Mouse (Mus musculus) spleen, adult 2 months (tissue): ENCODE data around the gene Gm44805. TPM values are rescaled to one million over a fixed set of nuclear protein-coding genes. Genes with fewer than 3 reads are reported as not detected.

Source experiments
- DNase-seq, 2 experiments: peaks; one replicate each; pipeline versions ENCODE4 v3.0.0 to v3.0.0-alpha.2; 2012 to 2021; ENCODE audit warnings: low spot score in 2 of 2, low read depth in 1 of 2
- H3K27ac ChIP-seq: fragments of 200-500 bp; 2 replicates; pipeline ENCODE4 v1.5.1; 2012; ENCODE audit warnings: low read length, inconsistent platforms; ENCODE audit not compliant: insufficient read depth
- H3K27me3 ChIP-seq: fragments of 200-500 bp; 2 replicates; pipeline ENCODE4 v1.6.1; 2012; ENCODE audit warnings: mild to moderate bottlenecking, moderate library complexity, low read length, inconsistent platforms; ENCODE audit not compliant: control insufficient read depth, insufficient read depth
- H3K36me3 ChIP-seq: fragments of 200-500 bp; 2 replicates; pipeline ENCODE4 v1.6.1; 2012; ENCODE audit warnings: mild to moderate bottlenecking, low read length, inconsistent platforms; ENCODE audit not compliant: control insufficient read depth, insufficient read depth
- H3K4me1 ChIP-seq: fragments of 200-500 bp; 2 replicates; pipeline ENCODE4 v1.6.1; 2011; ENCODE audit warnings: inconsistent platforms; ENCODE audit not compliant: control insufficient read depth, insufficient read depth, insufficient read length
- H3K4me3 ChIP-seq: fragments of 200-500 bp; 2 replicates; pipeline ENCODE4 v1.5.1; 2011; ENCODE audit warnings: mild to moderate bottlenecking, inconsistent platforms; ENCODE audit not compliant: insufficient read depth, insufficient read length; ENCODE audit errors: extremely low read depth
- CTCF ChIP-seq: fragments of 200-500 bp; IDR thresholded peaks from 2 replicates; pipeline ENCODE4 v1.5.1; 2011; ENCODE audit warnings: mild to moderate bottlenecking, inconsistent platforms; ENCODE audit not compliant: insufficient read depth, insufficient read length, insufficient replicate concordance; ENCODE audit errors: extremely low read depth
- POLR2A ChIP-seq: fragments of 200-500 bp; IDR thresholded peaks from 2 replicates; pipeline ENCODE4 v1.6.1; 2011; ENCODE audit warnings: low read depth, low read length, inconsistent platforms
- WGBS: fragments of 180-500 bp; shearing (Covaris S2); methylation state at CpG from one replicate; pipeline ENCODE4 v1.1.7; 2018; 5-methylcytosine and 5-hydroxymethylcytosine counted together
- polyA plus RNA-seq: library from polyadenylated mRNA; depleted of rRNA; stranded (reverse); fragments of >200 nt; gene quantifications from 2 replicates; pipeline ENCODE4 v1.2.3, GENCODE M21; 2012

Gene Gm44805
- polyA plus RNA-seq, 1 experiment, result not detected

- H3K4me1 ChIP-seq, result peaks cover 5% of the 10 kb centered on the region; the same call in 1 of the 2 replicates
- no peak overlapping the region for H3K27ac ChIP-seq
- H3K27me3 ChIP-seq, result no peaks in the 10 kb centered on the region
- peaks cover 3% of the 10 kb centered on the region for H3K36me3 ChIP-seq
- WGBS, result 85% methylated on average over 2 of the region's 2 CpGs
- TF ChIP-seq CTCF, result no peak
- TF ChIP-seq POLR2A, result no peak
- H3K4me3 ChIP-seq, result no peak overlapping the region
- DNase-seq, result no peak
These were observed 35.6 kb upstream of the Gm44805 start for GRCm38 (mm10) chr7:19716822-19717221.

GRCm38 (mm10) chr7:19716055-19716682 lies 34.9 kb upstream of the Gm44805 start:
- Histone ChIP-seq H3K27me3 (no peaks in the 10 kb centered on the region), H3K36me3 (peaks cover 7% of the 10 kb centered on the region), H3K4me3 (peak overlapping the region; percentile 62), H3K27ac (peak overlapping the region; percentile 85), H3K4me1 (peaks cover 5% of the 10 kb centered on the region; the same call in 1 of the 2 replicates)
- 3% methylated on average over 18 of the region's 18 CpGs for WGBS
- peak in 1 of 2 experiments; percentile 21 for DNase-seq
- TF ChIP-seq POLR2A (no peak), CTCF (no peak)

- H3K27ac ChIP-seq, result peak within 1 kb of the TSS; percentile 85
- no peaks in the 10 kb centered on the region for H3K27me3 ChIP-seq
- peaks cover 5% of the 10 kb centered on the region; the same call in 1 of the 2 replicates for H3K4me1 ChIP-seq
- peak within 1 kb of the TSS; percentile 78 for H3K4me3 ChIP-seq
- no peak; the same call in 1 of the 2 replicates for TF ChIP-seq POLR2A
- no peak for TF ChIP-seq CTCF
- DNase-seq, result peak; percentile 98 to 100
- H3K36me3 ChIP-seq, result peaks cover 10% of the 10 kb centered on the region
- under 1% methylated on average over 59 of the region's 59 CpGs for WGBS
These were observed 34.2 kb upstream of the Gm44805 start, which contains the start of gene Tomm40 for GRCm38 (mm10) chr7:19715239-19716054. Tomm40 (minus strand) TSS chr7:19715438.

- Histone ChIP-seq H3K27ac (peak overlapping the region; percentile 45), H3K4me3 (peak overlapping the region; percentile 78), H3K36me3 (peaks cover 11% of the 10 kb centered on the region), H3K4me1 (peaks cover 5% of the 10 kb centered on the region; the same call in 1 of the 2 replicates), H3K27me3 (no peaks in the 10 kb centered on the region)
- TF ChIP-seq CTCF (no peak), POLR2A (no peak)
- under 1% methylated on average over 39 of the region's 39 CpGs for WGBS
- peak in 1 of 2 experiments; percentile 26 for DNase-seq
These were observed 33.6 kb upstream of the Gm44805 start for GRCm38 (mm10) chr7:19714836-19715235.

- DNase-seq, result no peak
- Histone ChIP-seq H3K27ac (no peak overlapping the region), H3K27me3 (no peaks in the 10 kb centered on the region), H3K4me3 (no peak overlapping the region), H3K36me3 (peaks cover 15% of the 10 kb centered on the region), H3K4me1 (peaks cover 5% of the 10 kb centered on the region; the same call in 1 of the 2 replicates)
- TF ChIP-seq CTCF (no peak), POLR2A (no peak)
- 88% methylated on average over 9 of the region's 9 CpGs for WGBS
These were observed 32.4 kb upstream of the Gm44805 start for GRCm38 (mm10) chr7:19713598-19713997.

DNA sequence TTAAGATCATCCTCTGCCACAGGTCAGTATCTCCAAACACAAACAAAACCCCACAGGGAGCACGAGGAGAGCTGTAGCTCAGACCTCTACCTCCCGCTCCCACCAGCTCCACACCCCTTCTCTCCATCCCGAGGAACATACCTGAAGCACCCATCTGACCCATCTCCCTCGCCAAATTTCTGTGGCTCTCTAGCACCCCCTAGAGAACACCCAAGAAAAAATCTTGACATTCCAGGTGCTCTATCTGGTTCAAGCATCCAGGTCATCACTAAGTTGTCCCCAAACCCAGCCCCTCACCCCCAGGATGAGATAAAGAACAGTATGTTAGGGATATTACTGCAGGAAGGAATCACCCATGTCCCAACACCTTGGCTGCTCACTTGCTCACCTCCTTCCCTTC lies 32.0 kb upstream of the Gm44805 start:
- Histone ChIP-seq H3K36me3 (peaks cover 15% of the 10 kb centered on the region), H3K27me3 (no peaks in the 10 kb centered on the region), H3K4me1 (peaks cover 5% of the 10 kb centered on the region; the same call in 1 of the 2 replicates), H3K27ac (no peak overlapping the region), H3K4me3 (no peak overlapping the region)
- TF ChIP-seq CTCF (peak; percentile 12; the same call in 1 of the 2 replicates), POLR2A (no peak)
- DNase-seq, result peak in 1 of 2 experiments; percentile 31
- 50% methylated on average over 4 of the region's 4 CpGs for WGBS
